Mouse (Mus musculus) limb, embryonic 14.5 days (tissue): ENCODE measurements around the gene Abcb10. TPM values are rescaled to one million over a fixed set of nuclear protein-coding genes. Genes with fewer than 3 reads are reported as not detected.

Experiments
- ATAC-seq: fragments of 200-750 bp; cut with Nextera tagmentation; 2 replicates; pipeline ENCODE4 v1.8.0; 2017; ENCODE audit warnings: low read depth, moderate number of reproducible peaks, moderate TSS enrichment; ENCODE audit not compliant: low FRiP score
- DNase-seq: peaks from one replicate; pipeline ENCODE4 v3.0.0-alpha.2; 2015; ENCODE audit warnings: low spot score
- H3K27ac ChIP-seq: fragments of 300-500 bp; sonication (generic); replicated peaks from 2 replicates; pipeline ENCODE4 v1.5.1; 2014; ENCODE audit warnings: low read depth, mild to moderate bottlenecking, low read length, moderate library complexity, mixed read lengths
- H3K27me3 ChIP-seq: fragments of 300-500 bp; sonication (generic); 2 replicates; pipeline ENCODE4 v1.6.1; 2014; ENCODE audit warnings: low read length, mixed read lengths; ENCODE audit not compliant: control insufficient read depth, insufficient read depth
- H3K36me3 ChIP-seq: fragments of 300-500 bp; sonication (generic); 2 replicates; pipeline ENCODE4 v1.6.1; 2014; ENCODE audit warnings: mild to moderate bottlenecking, low read length, moderate library complexity, mixed read lengths; ENCODE audit not compliant: control insufficient read depth, insufficient read depth
- H3K4me1 ChIP-seq: fragments of 300-500 bp; sonication (generic); 2 replicates; pipeline ENCODE4 v1.6.1; 2014; ENCODE audit warnings: antibody characterized with exemption, low read length, mixed read lengths; ENCODE audit not compliant: control insufficient read depth, insufficient read depth
- H3K4me2 ChIP-seq: fragments of 300-500 bp; sonication (generic); replicated peaks from 2 replicates; pipeline ENCODE4 v1.6.1; 2014; ENCODE audit warnings: low read depth, mild to moderate bottlenecking, low read length, moderate library complexity; ENCODE audit not compliant: severe bottlenecking
- H3K4me3 ChIP-seq: fragments of 300-500 bp; sonication (generic); replicated peaks from 2 replicates; pipeline ENCODE4 v1.5.1; 2014; ENCODE audit warnings: low read length
- H3K9ac ChIP-seq: fragments of 300-500 bp; sonication (generic); 2 replicates; pipeline ENCODE4 v1.6.1; 2014; ENCODE audit warnings: mild to moderate bottlenecking, low read depth, low read length, moderate library complexity; ENCODE audit not compliant: severe bottlenecking
- H3K9me3 ChIP-seq: fragments of 300-500 bp; sonication (generic); 2 replicates; pipeline ENCODE4 v1.6.1; 2016; ENCODE audit warnings: low read length; ENCODE audit not compliant: control insufficient read depth
- POLR2A ChIP-seq: fragments of 200-500 bp; IDR thresholded peaks from 2 replicates; pipeline ENCODE4 v1.8.0; 2012; ENCODE audit warnings: inconsistent platforms, mild to moderate bottlenecking, moderate library complexity, borderline replicate concordance; ENCODE audit not compliant: insufficient read depth, insufficient read length; ENCODE audit errors: extremely low read depth
- WGBS: fragments of 180-500 bp; shearing (Covaris S2); extraction: QIAGEN DNeasy Blood & Tissue Kit; methylation state at CpG from one replicate; pipeline ENCODE4 v1.1.7; 2014; 5-methylcytosine and 5-hydroxymethylcytosine counted together
- polyA plus RNA-seq, 2 experiments: library from polyadenylated mRNA; depleted of rRNA in 1 of 2; stranded (reverse) in 1 of 2; unstranded in 1 of 2; fragments of >200 nt; fragmentation: Nextera tagmentation in 1 of 2; extraction: Ambion mirVana in 1 of 2; gene quantifications; 2 replicates each; pipeline versions ENCODE4 v1.2.1 to v1.2.3; 2012 to 2014

Abcb10 gene
- polyA plus RNA-seq, 2 experiments = 14.0 to 19.2 TPM

DNA sequence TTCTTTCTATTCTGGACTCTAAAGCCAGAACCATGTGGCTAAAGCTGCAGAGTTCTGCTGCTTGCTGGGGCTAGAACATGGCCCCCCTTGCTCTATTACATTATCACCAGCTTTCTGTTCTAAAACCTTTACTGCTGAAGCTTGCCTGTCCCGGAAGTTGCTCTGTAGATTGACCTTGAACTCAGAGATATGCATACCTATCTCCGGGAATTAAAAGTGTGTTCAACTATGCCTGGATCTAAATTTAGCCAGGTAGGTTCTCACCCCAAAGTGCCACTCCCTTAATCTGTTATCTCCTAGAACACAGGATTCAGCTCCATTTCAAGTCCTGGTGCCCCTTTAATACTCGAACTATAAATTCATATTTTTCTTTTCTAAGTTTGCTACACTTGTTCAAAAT lies 28.7 kb upstream of the Abcb10 start:
- no peak overlapping the region for H3K27ac ChIP-seq
- H3K27me3 ChIP-seq = no peaks in the 10 kb centered on the region
- no peak overlapping the region for H3K9ac ChIP-seq
- DNase-seq (no peak), ATAC-seq (no peak)
- H3K4me1 ChIP-seq = no peaks in the 10 kb centered on the region
- TF ChIP-seq POLR2A = no peak
- no peak overlapping the region for H3K4me2 ChIP-seq
- H3K9me3 ChIP-seq = no peaks in the 10 kb centered on the region
- H3K4me3 ChIP-seq = no peak overlapping the region
- peaks cover 30% of the 10 kb centered on the region for H3K36me3 ChIP-seq
- 79% methylated on average over 3 of the region's 3 CpGs for WGBS

DNA sequence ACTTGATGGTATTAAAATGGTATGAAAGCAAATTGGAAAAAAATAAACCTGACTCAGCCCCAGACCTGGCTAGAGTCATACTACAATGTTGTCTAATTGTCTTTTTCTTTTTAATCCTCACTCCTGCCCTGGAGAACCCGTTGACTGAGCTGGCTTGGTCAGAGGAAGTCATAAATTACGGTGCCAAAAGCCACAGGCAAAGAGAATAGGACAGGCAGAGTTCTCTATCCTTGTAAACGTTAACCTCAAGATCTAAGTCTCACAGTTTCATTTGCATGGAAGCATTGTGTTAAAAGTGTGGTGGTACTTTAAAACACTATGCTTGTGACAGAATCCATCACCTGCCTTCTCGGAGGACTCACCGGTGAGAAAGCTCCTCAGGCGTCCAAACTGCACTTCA lies 24.9 kb upstream of the Abcb10 start:
- DNase-seq (no peak), ATAC-seq (no peak)
- H3K4me2 ChIP-seq = no peak overlapping the region
- no peak for TF ChIP-seq POLR2A
- peaks cover 63% of the 10 kb centered on the region for H3K36me3 ChIP-seq
- H3K27me3 ChIP-seq = no peaks in the 10 kb centered on the region
- WGBS = 61% methylated on average over 6 of the region's 6 CpGs
- H3K9me3 ChIP-seq = no peaks in the 10 kb centered on the region
- no peak overlapping the region for H3K4me3 ChIP-seq
- no peak overlapping the region for H3K27ac ChIP-seq
- no peaks in the 10 kb centered on the region for H3K4me1 ChIP-seq
- no peak overlapping the region for H3K9ac ChIP-seq

DNA sequence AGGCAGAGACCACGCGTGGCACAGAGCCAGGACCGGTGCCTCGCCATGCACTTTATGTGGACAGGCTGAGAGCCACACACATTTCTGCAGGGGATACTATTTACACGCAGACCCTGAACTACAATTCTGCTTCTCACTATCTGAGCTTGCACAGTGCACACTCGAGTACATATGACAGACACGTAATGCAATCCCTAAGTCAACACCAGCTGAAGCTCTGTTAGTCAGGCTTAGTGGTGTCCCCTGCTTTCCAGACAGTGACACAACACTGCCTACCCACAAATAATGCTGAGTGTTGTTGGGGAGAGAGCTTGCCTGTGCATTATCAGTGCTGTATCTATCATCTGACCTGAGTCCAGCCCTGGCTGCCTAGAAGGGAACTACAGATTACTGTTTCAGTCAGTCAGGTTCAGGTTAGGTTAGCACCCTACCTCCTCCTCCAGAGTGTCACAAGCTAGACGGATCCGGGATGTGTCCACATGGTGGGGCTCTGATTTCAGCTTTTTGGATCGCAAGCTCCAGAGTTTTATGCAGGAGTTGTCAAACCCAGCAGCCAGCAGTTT lies 19.7 kb upstream of the Abcb10 start:
- H3K9me3 ChIP-seq = no peaks in the 10 kb centered on the region
- no peak for DNase-seq
- H3K4me2 ChIP-seq = no peak overlapping the region
- H3K9ac ChIP-seq = no peak overlapping the region
- ATAC-seq = no peak
- H3K36me3 ChIP-seq = peaks cover 79% of the 10 kb centered on the region
- TF ChIP-seq POLR2A = no peak
- H3K27me3 ChIP-seq = no peaks in the 10 kb centered on the region
- 92% methylated on average over 10 of the region's 10 CpGs for WGBS
- H3K4me1 ChIP-seq = no peaks in the 10 kb centered on the region
- no peak overlapping the region for H3K27ac ChIP-seq
- H3K4me3 ChIP-seq = no peak overlapping the region

DNA sequence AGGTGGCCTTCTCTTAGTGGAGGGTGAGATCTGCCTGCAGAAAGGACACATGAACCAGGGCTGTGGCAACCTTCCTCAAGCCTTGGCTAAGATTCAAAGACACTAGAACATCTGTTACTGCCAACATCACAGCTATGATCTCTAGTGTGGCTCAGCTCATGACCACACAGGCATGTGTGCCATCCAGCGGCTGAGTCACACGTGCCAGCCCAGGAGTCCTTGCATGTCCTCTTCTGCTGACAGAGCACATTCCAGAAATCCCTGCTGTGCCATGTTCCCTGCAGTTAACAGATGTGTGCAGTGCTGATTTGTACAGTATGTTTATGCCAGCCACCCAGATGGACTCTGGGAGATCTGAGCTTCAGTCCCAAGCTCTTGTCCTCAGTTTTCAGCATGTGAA lies 16.6 kb upstream of the Abcb10 start:
- ATAC-seq (no peak), DNase-seq (no peak)
- Histone ChIP-seq H3K36me3 (peaks cover 77% of the 10 kb centered on the region), H3K4me3 (no peak overlapping the region), H3K27ac (no peak overlapping the region), H3K9ac (no peak overlapping the region), H3K27me3 (no peaks in the 10 kb centered on the region), H3K9me3 (no peaks in the 10 kb centered on the region), H3K4me2 (no peak overlapping the region), H3K4me1 (no peaks in the 10 kb centered on the region)
- WGBS = 69% methylated on average over 2 of the region's 2 CpGs
- TF ChIP-seq POLR2A = no peak

DNA sequence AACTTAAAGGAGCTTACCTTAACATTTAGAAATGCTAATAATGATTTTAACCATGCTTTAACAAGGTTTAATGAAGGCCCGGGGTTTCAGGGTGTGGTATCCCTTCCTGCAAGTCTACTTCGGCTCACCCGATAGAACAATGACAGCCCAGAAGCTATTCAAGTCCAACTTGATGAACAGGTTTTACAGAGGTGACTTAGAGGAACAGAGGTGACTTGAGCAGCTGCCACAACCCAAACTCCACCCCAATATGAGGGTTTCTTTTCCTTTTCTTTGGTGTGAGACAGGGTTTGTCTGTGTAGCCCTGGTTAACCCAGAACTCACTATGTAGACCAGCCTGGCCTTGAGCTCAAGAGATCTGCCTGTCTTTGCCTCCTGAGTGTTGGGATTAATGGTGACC lies 11.1 kb upstream of the Abcb10 start:
- Histone ChIP-seq H3K4me2 (no peak overlapping the region), H3K27me3 (no peaks in the 10 kb centered on the region), H3K27ac (no peak overlapping the region), H3K9ac (no peak overlapping the region), H3K9me3 (no peaks in the 10 kb centered on the region), H3K36me3 (peaks cover 44% of the 10 kb centered on the region), H3K4me1 (no peaks in the 10 kb centered on the region), H3K4me3 (no peak overlapping the region)
- 78% methylated on average over 3 of the region's 3 CpGs for WGBS
- DNase-seq = no peak
- ATAC-seq = no peak
- TF ChIP-seq POLR2A = no peak

DNA sequence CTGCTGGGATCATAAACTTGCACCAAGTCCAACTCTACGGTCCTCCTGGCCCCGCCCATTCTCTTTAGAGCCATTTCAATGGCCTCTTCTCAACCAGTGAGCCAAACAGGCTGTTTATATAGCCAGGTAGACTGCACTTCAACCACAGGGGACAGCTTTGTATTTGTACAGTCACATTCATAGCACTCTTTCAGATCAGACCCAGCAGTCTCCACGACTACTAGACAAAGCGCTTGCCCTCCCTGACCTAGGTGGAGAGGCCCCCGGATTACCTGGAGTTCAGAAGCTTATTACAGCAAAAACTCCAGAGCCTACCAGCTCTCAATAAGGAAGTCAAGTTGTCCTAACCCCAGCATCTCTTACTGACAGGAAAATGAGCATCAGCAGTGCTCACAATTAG lies 10.7 kb upstream of the Abcb10 start:
- no peaks in the 10 kb centered on the region for H3K27me3 ChIP-seq
- no peak overlapping the region for H3K4me2 ChIP-seq
- H3K27ac ChIP-seq = no peak overlapping the region
- TF ChIP-seq POLR2A = no peak
- no peak overlapping the region for H3K9ac ChIP-seq
- H3K36me3 ChIP-seq = peaks cover 40% of the 10 kb centered on the region
- DNase-seq (no peak), ATAC-seq (no peak)
- H3K9me3 ChIP-seq = no peaks in the 10 kb centered on the region
- no peak overlapping the region for H3K4me3 ChIP-seq
- H3K4me1 ChIP-seq = no peaks in the 10 kb centered on the region
- 85% methylated on average over 5 of the region's 5 CpGs for WGBS
